Mouse (Mus musculus): ENCODE results near the gene Sh3bgrl3. TPM values are rescaled to one million over a fixed set of nuclear protein-coding genes. Genes with fewer than 3 reads are reported as not detected.
"Not testable (repeated sequence)": the region's sequence is repeated elsewhere in the genome, so short reads cannot be mapped to it uniquely, and the experiment has no call there.

Sh3bgrl3 gene
- total RNA-seq, 1 experiment = 96.5 TPM

DNA sequence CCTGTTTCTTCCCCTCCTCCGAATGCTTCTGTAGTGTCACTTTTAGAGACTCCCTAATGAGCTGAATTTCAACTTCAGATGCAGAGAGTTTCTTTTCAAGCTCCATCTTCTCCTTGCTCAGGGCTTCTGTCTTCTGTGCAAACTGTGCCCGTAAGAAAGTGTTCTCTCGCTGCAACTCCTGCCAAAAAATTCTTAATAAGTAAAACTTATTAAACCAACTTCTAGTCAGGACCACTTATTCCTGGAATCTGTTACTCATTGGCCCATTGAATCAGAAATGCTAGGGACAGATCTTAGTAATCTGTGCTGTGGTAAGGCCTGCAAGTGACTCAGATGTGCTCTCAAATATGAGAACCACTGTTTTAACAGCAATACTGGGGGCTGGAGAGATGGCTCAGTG, 23.5 kb upstream of the Sh3bgrl3 start:
- H3K36me3 ChIP-seq (ENCODE audit: control insufficient read depth, insufficient read depth, low read length, poor library complexity, severe bottlenecking) = peaks cover 37% of the 10 kb centered on the region
- no peak overlapping the region for H3K27ac ChIP-seq (ENCODE audit: insufficient read depth, low read depth, low read length, poor library complexity, severe bottlenecking)
- in situ Hi-C loops (cut with MboI; ENCODE audit: low sequenced_read_pairs in 2 of 2, unreplicated experiment in 2 of 2) = no loop called here
- H3K9me3 ChIP-seq (ENCODE audit: control insufficient read depth, insufficient read depth, low read depth, low read length) = no peaks in the 10 kb centered on the region
- no peak for DNase-seq (ENCODE audit: low read depth, low spot score)
- no peak for TF ChIP-seq ZNF384 (IDR thresholded peaks at IDR 0.05; ENCODE audit: low read depth, low read length)
- no peak overlapping the region for H3K9ac ChIP-seq (ENCODE audit: insufficient read depth, low read depth, low read length, poor library complexity, severe bottlenecking)
- H3K4me1 ChIP-seq (ENCODE audit: control insufficient read depth in 2 of 2, insufficient read depth in 2 of 2, low read length in 2 of 2, poor library complexity in 1 of 2) = no peaks in the 10 kb centered on the region
- H3K4me3 ChIP-seq (ENCODE audit: insufficient read depth in 1 of 2, low read depth in 1 of 2, low read length in 2 of 2, poor library complexity in 1 of 2, severe bottlenecking in 1 of 2) = no peak overlapping the region

GRCm38 (mm10) chr4:134149389-134149788, 20.8 kb upstream of the Sh3bgrl3 start:
- no peak overlapping the region for H3K9ac ChIP-seq (ENCODE audit: insufficient read depth, low read depth, low read length, poor library complexity, severe bottlenecking)
- H3K27ac ChIP-seq (ENCODE audit: insufficient read depth, low read depth, low read length, poor library complexity, severe bottlenecking) = no peak overlapping the region
- no peak for DNase-seq (ENCODE audit: low read depth, low spot score)
- no peaks in the 10 kb centered on the region for H3K9me3 ChIP-seq (ENCODE audit: control insufficient read depth, insufficient read depth, low read depth, low read length)
- H3K4me3 ChIP-seq (ENCODE audit: insufficient read depth in 1 of 2, low read depth in 1 of 2, low read length in 2 of 2, poor library complexity in 1 of 2, severe bottlenecking in 1 of 2) = no peak overlapping the region
- H3K36me3 ChIP-seq (ENCODE audit: control insufficient read depth, insufficient read depth, low read length, poor library complexity, severe bottlenecking) = peaks cover 27% of the 10 kb centered on the region
- TF ChIP-seq ZC3H11A (IDR thresholded peaks at IDR 0.05; ENCODE audit: borderline replicate concordance, low read depth, low read length) (no peak), MAFK (IDR thresholded peaks at IDR 0.05; ENCODE audit: insufficient read depth, low read depth, low read length) (no peak), HCFC1 (IDR thresholded peaks at IDR 0.05; ENCODE audit: borderline replicate concordance, insufficient read depth, low read length) (no peak), CHD2 (IDR thresholded peaks at IDR 0.05; ENCODE audit: low read depth, low read length) (no peak), ZNF384 (IDR thresholded peaks at IDR 0.05; ENCODE audit: low read depth, low read length) (no peak)
- H3K4me1 ChIP-seq (ENCODE audit: control insufficient read depth in 2 of 2, insufficient read depth in 2 of 2, low read length in 2 of 2, poor library complexity in 1 of 2) = no peaks in the 10 kb centered on the region
- in situ Hi-C loops (cut with MboI; ENCODE audit: low sequenced_read_pairs in 2 of 2, unreplicated experiment in 2 of 2) = no loop called here

DNA sequence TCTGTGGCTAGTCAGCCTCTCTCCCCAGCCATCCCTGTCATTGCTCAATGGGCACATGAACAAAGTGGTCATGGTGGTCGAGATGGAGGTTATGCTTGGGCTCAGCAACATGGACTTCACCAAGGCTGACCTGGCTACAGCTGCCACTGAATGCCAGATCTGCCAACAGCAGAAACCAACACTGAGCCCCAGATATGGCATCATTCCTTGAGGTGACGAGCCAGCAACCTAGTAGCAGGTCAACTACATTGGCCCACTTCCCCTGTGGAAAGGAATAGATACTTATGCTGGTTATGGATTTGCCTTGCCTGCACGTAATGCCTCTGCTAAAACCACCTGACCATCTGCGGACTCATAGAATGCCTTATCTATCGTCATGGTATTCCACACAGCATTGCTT, 15.7 kb upstream of the Sh3bgrl3 start:
- H3K27ac ChIP-seq (ENCODE audit: insufficient read depth, low read depth, low read length, poor library complexity, severe bottlenecking); H3K4me3 ChIP-seq (ENCODE audit: insufficient read depth in 1 of 2, low read depth in 1 of 2, low read length in 2 of 2, poor library complexity in 1 of 2, severe bottlenecking in 1 of 2); H3K9me3 ChIP-seq (ENCODE audit: control insufficient read depth, insufficient read depth, low read depth, low read length); in situ Hi-C loops (cut with MboI; ENCODE audit: low sequenced_read_pairs in 2 of 2, unreplicated experiment in 2 of 2); H3K4me1 ChIP-seq (ENCODE audit: control insufficient read depth in 2 of 2, insufficient read depth in 2 of 2, low read length in 2 of 2, poor library complexity in 1 of 2); DNase-seq (ENCODE audit: low read depth, low spot score); H3K9ac ChIP-seq (ENCODE audit: insufficient read depth, low read depth, low read length, poor library complexity, severe bottlenecking): not testable (repeated sequence)
- H3K36me3 ChIP-seq (ENCODE audit: control insufficient read depth, insufficient read depth, low read length, poor library complexity, severe bottlenecking) = peaks cover 14% of the 10 kb centered on the region

GRCm38 (mm10) chr4:134138857-134139256, 10.3 kb upstream of the Sh3bgrl3 start:
- in situ Hi-C loops (cut with MboI; ENCODE audit: low sequenced_read_pairs in 2 of 2, unreplicated experiment in 2 of 2) = no loop called here
- H3K4me1 ChIP-seq (ENCODE audit: control insufficient read depth in 2 of 2, insufficient read depth in 2 of 2, low read length in 2 of 2, poor library complexity in 1 of 2) = no peaks in the 10 kb centered on the region
- no peak for DNase-seq (ENCODE audit: low read depth, low spot score)
- no peak overlapping the region for H3K27ac ChIP-seq (ENCODE audit: insufficient read depth, low read depth, low read length, poor library complexity, severe bottlenecking)
- H3K9me3 ChIP-seq (ENCODE audit: control insufficient read depth, insufficient read depth, low read depth, low read length) = no peaks in the 10 kb centered on the region
- peaks cover 7% of the 10 kb centered on the region; the same call in 1 of the 2 replicates for H3K36me3 ChIP-seq (ENCODE audit: control insufficient read depth, insufficient read depth, low read length, poor library complexity, severe bottlenecking)
- no peak overlapping the region for H3K4me3 ChIP-seq (ENCODE audit: insufficient read depth in 1 of 2, low read depth in 1 of 2, low read length in 2 of 2, poor library complexity in 1 of 2, severe bottlenecking in 1 of 2)
- no peak overlapping the region for H3K9ac ChIP-seq (ENCODE audit: insufficient read depth, low read depth, low read length, poor library complexity, severe bottlenecking)
- no peak for TF ChIP-seq ZC3H11A (IDR thresholded peaks at IDR 0.05; ENCODE audit: borderline replicate concordance, low read depth, low read length)
- no peak for TF ChIP-seq HCFC1 (IDR thresholded peaks at IDR 0.05; ENCODE audit: borderline replicate concordance, insufficient read depth, low read length)
- no peak for TF ChIP-seq MAFK (IDR thresholded peaks at IDR 0.05; ENCODE audit: insufficient read depth, low read depth, low read length)
- no peak for TF ChIP-seq CHD2 (IDR thresholded peaks at IDR 0.05; ENCODE audit: low read depth, low read length)
- no peak for TF ChIP-seq ZNF384 (IDR thresholded peaks at IDR 0.05; ENCODE audit: low read depth, low read length)

- DNase-seq (ENCODE audit: low read depth, low spot score) = no peak
- Histone ChIP-seq H3K36me3 (ENCODE audit: control insufficient read depth, insufficient read depth, low read length, poor library complexity, severe bottlenecking) (peaks cover 14% of the 10 kb centered on the region; the same call in 1 of the 2 replicates), H3K27ac (ENCODE audit: insufficient read depth, low read depth, low read length, poor library complexity, severe bottlenecking) (no peak overlapping the region)
These were observed 7.8 kb upstream of the Sh3bgrl3 start for GRCm38 (mm10) chr4:134136280-134136926.

More at GRCm38 (mm10) chr4:134136280-134136926, 7.8 kb upstream of the Sh3bgrl3 start:
- no peaks in the 10 kb centered on the region for H3K9me3 ChIP-seq (ENCODE audit: control insufficient read depth, insufficient read depth, low read depth, low read length)
- H3K4me3 ChIP-seq (ENCODE audit: insufficient read depth in 1 of 2, low read depth in 1 of 2, low read length in 2 of 2, poor library complexity in 1 of 2, severe bottlenecking in 1 of 2) = no peak overlapping the region
- H3K9ac ChIP-seq (ENCODE audit: insufficient read depth, low read depth, low read length, poor library complexity, severe bottlenecking) = no peak overlapping the region
- TF ChIP-seq ZC3H11A (IDR thresholded peaks at IDR 0.05; ENCODE audit: borderline replicate concordance, low read depth, low read length) = no peak
- TF ChIP-seq CHD2 (IDR thresholded peaks at IDR 0.05; ENCODE audit: low read depth, low read length) = no peak
- TF ChIP-seq MAFK (IDR thresholded peaks at IDR 0.05; ENCODE audit: insufficient read depth, low read depth, low read length) = no peak
- no peak for TF ChIP-seq HCFC1 (IDR thresholded peaks at IDR 0.05; ENCODE audit: borderline replicate concordance, insufficient read depth, low read length)
- TF ChIP-seq ZNF384 (IDR thresholded peaks at IDR 0.05; ENCODE audit: low read depth, low read length) = no peak
- H3K4me1 ChIP-seq (ENCODE audit: control insufficient read depth in 2 of 2, insufficient read depth in 2 of 2, low read length in 2 of 2, poor library complexity in 1 of 2) = no peaks in the 10 kb centered on the region
- in situ Hi-C loops (cut with MboI; ENCODE audit: low sequenced_read_pairs in 2 of 2, unreplicated experiment in 2 of 2) = no loop called here
